Mouse (Mus musculus) E14TG2a.4 (cell line): ENCODE measurements at regions not wholly inside any gene's neighbourhood (a gene's known extent, or its start where the extent isn't known, plus 50 kb on each side); places are given as distances from the start of the nearest gene placed in this dataset.

Experiments
- CTCF ChIP-seq: conservative IDR thresholded peaks from 2 replicates; pipeline ENCODE4 v1.5.1; 2014; ENCODE audit warnings: low read length
- NANOG ChIP-seq: IDR thresholded peaks from 2 replicates; pipeline ENCODE4 v1.6.1; 2014; ENCODE audit warnings: borderline replicate concordance, low read length, mixed read lengths

GRCm38 (mm10) chr14:59075845-59076745 lies 66.6 kb downstream of the 1700129C05Rik start:
- no peak for TF ChIP-seq CTCF
- no peak for TF ChIP-seq NANOG
